Mouse (Mus musculus) cortical plate, adult 2 months (tissue): ENCODE measurements around the gene Zfp799.

ENCODE experiments used
- CTCF ChIP-seq: fragments of 200-500 bp; IDR thresholded peaks from 2 replicates; pipeline ENCODE4 v1.5.1; 2011; ENCODE audit warnings: mild to moderate bottlenecking, control low read depth, low read length; ENCODE audit not compliant: insufficient read depth; ENCODE audit errors: extremely low read depth
- POLR2A ChIP-seq: fragments of 200-500 bp; IDR thresholded peaks from 2 replicates; pipeline ENCODE4 v1.6.1; 2011; ENCODE audit warnings: mild to moderate bottlenecking, low read length, control low read depth; ENCODE audit not compliant: insufficient read depth; ENCODE audit errors: extremely low read depth

GRCm38 (mm10) chr17:32830418-32830782, 339 bp upstream of the Zfp799 start:
- TF ChIP-seq POLR2A = no peak
- no peak for TF ChIP-seq CTCF
